Mouse (Mus musculus): Measurements from ENCODE around the gene Kcnt2. TPM values are rescaled to one million over a fixed set of nuclear protein-coding genes. Genes with fewer than 3 reads are reported as not detected.

Gene Kcnt2
- polyA plus RNA-seq (2014; fragmentation: Nextera tagmentation; extraction: Ambion mirVana) = 1.1 and 2.1 TPM in 2 replicates

DNA sequence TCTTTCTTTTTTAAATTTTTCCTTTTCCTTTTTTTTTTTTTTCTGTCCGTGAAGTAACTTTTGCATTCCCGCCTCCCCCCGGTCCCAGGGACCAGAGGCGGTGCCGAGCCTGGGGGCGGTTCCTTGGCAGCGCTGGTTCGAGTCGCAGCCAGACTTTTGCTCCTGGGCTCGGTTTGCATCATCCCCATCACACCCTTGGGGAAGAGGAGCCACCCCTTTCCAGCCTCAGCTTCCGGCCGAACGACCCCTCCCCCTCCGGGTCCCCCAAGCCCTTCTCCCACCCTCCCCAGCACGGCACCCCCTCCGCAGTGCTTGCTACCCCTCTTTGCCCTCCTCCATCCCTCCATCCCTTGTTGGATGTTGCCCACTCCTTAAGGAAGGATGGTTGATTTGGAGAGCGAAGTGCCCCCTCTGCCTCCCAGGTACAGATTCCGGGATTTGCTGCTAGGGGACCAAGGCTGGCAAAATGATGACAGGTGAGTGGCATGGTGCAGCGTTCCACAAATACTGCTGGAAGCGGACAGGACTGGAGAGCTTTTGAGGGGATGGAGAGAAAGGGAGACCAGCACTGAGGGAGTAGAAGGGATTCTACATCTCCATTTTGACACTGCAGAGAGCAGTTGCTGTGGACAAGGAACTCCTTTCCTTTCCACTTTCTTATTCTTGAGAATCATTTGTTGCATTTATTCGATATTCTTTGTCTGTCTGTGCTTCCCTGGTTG, at the start of gene Kcnt2:
Gene Kcnt2, plus strand, starts transcription at position 283 of the 722 bp plus-strand sequence.
- Histone ChIP-seq H3K4me1 (ENCODE audit: control insufficient read depth, insufficient read depth, low read length) (peaks cover 5% of the 10 kb centered on the region; the same call in 1 of the 2 replicates), H3K27me3 (ENCODE audit: control insufficient read depth, insufficient read depth, low read length) (no peaks in the 10 kb centered on the region), H3K4me2 (peak within 1 kb of the TSS; percentile 81), H3K27ac (ENCODE audit: low read depth, low read length) (no peak within 1 kb of the TSS), H3K4me3 (ENCODE audit: low read depth, low read length) (peak within 1 kb of the TSS; percentile 53), H3K9ac (ENCODE audit: low read length) (peak within 1 kb of the TSS; percentile 61), H3K36me3 (ENCODE audit: control insufficient read depth, insufficient read depth, low read length) (no peaks in the 10 kb centered on the region), H3K9me3 (ENCODE audit: control insufficient read depth, low read length) (no peaks in the 10 kb centered on the region)
- DNase-seq (ENCODE audit: low spot score, missing footprints) (peak; percentile 92), ATAC-seq (ENCODE audit: low FRiP score) (peak; percentile 66)
- WGBS = 1% methylated on average over 21 of the region's 21 CpGs

DNA sequence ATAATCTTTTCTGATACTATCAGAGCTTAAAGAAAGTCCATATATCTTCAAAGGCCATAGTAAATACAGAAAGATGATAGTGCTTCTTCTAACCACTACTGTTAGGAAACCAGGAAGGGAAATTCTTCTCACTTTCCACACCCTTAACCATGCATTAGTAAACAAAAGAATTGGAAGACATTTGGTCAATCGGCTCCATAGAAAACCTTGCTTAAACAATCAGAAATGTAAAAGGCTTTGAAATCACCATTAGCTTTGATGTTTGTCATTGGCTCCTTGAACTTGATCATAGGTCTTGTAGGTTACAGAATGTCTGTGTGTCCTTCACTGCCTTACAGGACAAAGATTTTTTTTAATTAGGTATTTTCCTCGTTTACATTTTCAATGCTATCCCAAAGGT, 40.6 kb upstream of the Kcnt2 start:
- H3K9ac ChIP-seq (ENCODE audit: low read length) = no peak overlapping the region
- no peak for ATAC-seq (ENCODE audit: low FRiP score)
- H3K4me2 ChIP-seq = no peak overlapping the region
- H3K9me3 ChIP-seq (ENCODE audit: control insufficient read depth, low read length) = no peaks in the 10 kb centered on the region
- H3K4me1 ChIP-seq (ENCODE audit: control insufficient read depth, insufficient read depth, low read length) = no peaks in the 10 kb centered on the region
- no peak overlapping the region for H3K4me3 ChIP-seq (ENCODE audit: low read depth, low read length)
- 83% methylated on average over 2 of the region's 2 CpGs for WGBS
- H3K27ac ChIP-seq (ENCODE audit: low read depth, low read length) = no peak overlapping the region
- no peaks in the 10 kb centered on the region for H3K36me3 ChIP-seq (ENCODE audit: control insufficient read depth, insufficient read depth, low read length)
- no peaks in the 10 kb centered on the region for H3K27me3 ChIP-seq (ENCODE audit: control insufficient read depth, insufficient read depth, low read length)
- no peak for DNase-seq (ENCODE audit: low spot score, missing footprints)

DNA sequence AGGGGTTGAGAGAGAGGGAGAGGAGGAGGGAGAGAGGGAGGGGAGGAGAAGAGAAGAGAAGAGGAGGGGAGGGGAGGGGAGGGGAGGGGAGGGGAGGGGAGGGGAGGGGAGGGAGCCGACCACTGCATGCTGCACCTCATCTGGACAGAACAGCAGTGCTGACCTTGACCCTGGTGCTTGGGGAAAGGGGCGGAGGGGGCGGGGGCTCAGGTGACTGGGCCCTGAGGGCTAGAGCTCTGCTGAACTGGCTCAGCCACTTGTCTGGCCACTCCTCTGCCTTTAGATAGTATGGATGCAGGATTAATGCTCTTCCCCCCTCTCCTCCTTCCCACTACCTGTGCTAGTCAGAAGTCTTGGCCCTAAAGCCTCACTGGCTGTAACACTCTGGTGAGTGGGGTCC, 20.7 kb upstream of the Kcnt2 start:
- whole genome bisulfite sequencing = no CpG with 5 or more reads among the region's 3 CpGs
- Histone ChIP-seq H3K9me3 (ENCODE audit: control insufficient read depth, low read length) (no peaks in the 10 kb centered on the region), H3K4me1 (ENCODE audit: control insufficient read depth, insufficient read depth, low read length) (no peaks in the 10 kb centered on the region), H3K27ac (ENCODE audit: low read depth, low read length) (no peak overlapping the region), H3K9ac (ENCODE audit: low read length) (no peak overlapping the region), H3K4me2 (no peak overlapping the region), H3K36me3 (ENCODE audit: control insufficient read depth, insufficient read depth, low read length) (no peaks in the 10 kb centered on the region), H3K27me3 (ENCODE audit: control insufficient read depth, insufficient read depth, low read length) (no peaks in the 10 kb centered on the region), H3K4me3 (ENCODE audit: low read depth, low read length) (no peak overlapping the region)
- ATAC-seq (ENCODE audit: low FRiP score) (peak; percentile 27; the same call in 1 of the 2 replicates), DNase-seq (ENCODE audit: low spot score, missing footprints) (no peak)

DNA sequence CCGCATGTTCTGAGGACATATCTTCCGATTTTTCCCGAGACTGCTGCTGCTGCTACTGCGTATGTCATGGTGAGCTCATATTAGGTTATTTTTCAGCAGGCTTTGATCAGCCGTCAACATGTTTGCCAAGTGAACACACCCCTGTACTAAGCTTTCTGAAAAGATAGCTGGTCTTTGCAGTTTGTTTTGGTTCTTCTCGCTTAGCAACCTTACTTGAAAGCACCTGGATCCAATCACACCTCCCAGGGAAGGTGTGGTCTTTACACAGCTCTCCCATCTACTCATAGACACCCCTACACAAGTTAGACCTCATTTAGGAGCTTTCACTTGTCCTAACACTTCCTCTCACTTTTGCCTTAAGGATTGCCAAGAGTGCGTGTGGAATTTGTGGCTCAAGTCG, 19.3 kb upstream of the Kcnt2 start:
- no peaks in the 10 kb centered on the region for H3K36me3 ChIP-seq (ENCODE audit: control insufficient read depth, insufficient read depth, low read length)
- ATAC-seq (ENCODE audit: low FRiP score) = no peak
- WGBS = 83% methylated on average over 8 of the region's 8 CpGs

GRCm38 (mm10) chr1:140245465-140245864, 493 bp upstream of the Kcnt2 start:
- peak; percentile 95 for DNase-seq (ENCODE audit: low spot score, missing footprints)
- H3K27me3 ChIP-seq (ENCODE audit: control insufficient read depth, insufficient read depth, low read length) = no peaks in the 10 kb centered on the region
- WGBS = under 1% methylated on average over 17 of the region's 17 CpGs

More for the DNA sequence above, 19.3 kb upstream of the Kcnt2 start:
- Histone ChIP-seq H3K9me3 (ENCODE audit: control insufficient read depth, low read length) (no peaks in the 10 kb centered on the region), H3K4me1 (ENCODE audit: control insufficient read depth, insufficient read depth, low read length) (no peaks in the 10 kb centered on the region), H3K4me2 (no peak overlapping the region), H3K27me3 (ENCODE audit: control insufficient read depth, insufficient read depth, low read length) (no peaks in the 10 kb centered on the region), H3K9ac (ENCODE audit: low read length) (no peak overlapping the region), H3K4me3 (ENCODE audit: low read depth, low read length) (no peak overlapping the region), H3K27ac (ENCODE audit: low read depth, low read length) (no peak overlapping the region)
- no peak for DNase-seq (ENCODE audit: low spot score, missing footprints)

GRCm38 (mm10) chr1:140264696-140265095, 18.7 kb downstream of the Kcnt2 start:
- no peaks in the 10 kb centered on the region for H3K9me3 ChIP-seq (ENCODE audit: control insufficient read depth, low read length)
- no peaks in the 10 kb centered on the region for H3K36me3 ChIP-seq (ENCODE audit: control insufficient read depth, insufficient read depth, low read length)
- no peak overlapping the region for H3K27ac ChIP-seq (ENCODE audit: low read depth, low read length)
- WGBS = 82% methylated on average over 3 of the region's 3 CpGs
- no peak for DNase-seq (ENCODE audit: low spot score, missing footprints)
- H3K9ac ChIP-seq (ENCODE audit: low read length) = no peak overlapping the region
- no peaks in the 10 kb centered on the region for H3K4me1 ChIP-seq (ENCODE audit: control insufficient read depth, insufficient read depth, low read length)
- no peak overlapping the region for H3K4me2 ChIP-seq
- H3K4me3 ChIP-seq (ENCODE audit: low read depth, low read length) = no peak overlapping the region
- ATAC-seq (ENCODE audit: low FRiP score) = no peak
- no peaks in the 10 kb centered on the region for H3K27me3 ChIP-seq (ENCODE audit: control insufficient read depth, insufficient read depth, low read length)

More at GRCm38 (mm10) chr1:140245465-140245864, 493 bp upstream of the Kcnt2 start:
- peak; percentile 100 for ATAC-seq (ENCODE audit: low FRiP score)
- Histone ChIP-seq H3K36me3 (ENCODE audit: control insufficient read depth, insufficient read depth, low read length) (no peaks in the 10 kb centered on the region), H3K27ac (ENCODE audit: low read depth, low read length) (no peak overlapping the region), H3K9ac (ENCODE audit: low read length) (peak overlapping the region; percentile 61; the same call in 1 of the 2 replicates), H3K4me2 (peak overlapping the region; percentile 81), H3K4me3 (ENCODE audit: low read depth, low read length) (peak overlapping the region; percentile 53), H3K9me3 (ENCODE audit: control insufficient read depth, low read length) (no peaks in the 10 kb centered on the region), H3K4me1 (ENCODE audit: control insufficient read depth, insufficient read depth, low read length) (peaks cover 5% of the 10 kb centered on the region; the same call in 1 of the 2 replicates)

- 86% methylated on average over 5 of the region's 5 CpGs for WGBS
- Histone ChIP-seq H3K36me3 (ENCODE audit: control insufficient read depth, insufficient read depth, low read length) (no peaks in the 10 kb centered on the region), H3K27ac (ENCODE audit: low read depth, low read length) (no peak overlapping the region), H3K27me3 (ENCODE audit: control insufficient read depth, insufficient read depth, low read length) (no peaks in the 10 kb centered on the region), H3K9me3 (ENCODE audit: control insufficient read depth, low read length) (no peaks in the 10 kb centered on the region), H3K9ac (ENCODE audit: low read length) (no peak overlapping the region), H3K4me3 (ENCODE audit: low read depth, low read length) (no peak overlapping the region), H3K4me1 (ENCODE audit: control insufficient read depth, insufficient read depth, low read length) (no peaks in the 10 kb centered on the region), H3K4me2 (no peak overlapping the region)
- ATAC-seq (ENCODE audit: low FRiP score) (no peak), DNase-seq (ENCODE audit: low spot score, missing footprints) (no peak)
Observed at GRCm38 (mm10) chr1:140266047-140266446, 20.1 kb downstream of the Kcnt2 start.

- DNase-seq (ENCODE audit: low spot score, missing footprints) = no peak
- no peaks in the 10 kb centered on the region for H3K9me3 ChIP-seq (ENCODE audit: control insufficient read depth, low read length)
- no peak overlapping the region for H3K4me3 ChIP-seq (ENCODE audit: low read depth, low read length)
- no peak overlapping the region for H3K4me2 ChIP-seq
- no peaks in the 10 kb centered on the region for H3K4me1 ChIP-seq (ENCODE audit: control insufficient read depth, insufficient read depth, low read length)
- H3K9ac ChIP-seq (ENCODE audit: low read length) = no peak overlapping the region
- no peak overlapping the region for H3K27ac ChIP-seq (ENCODE audit: low read depth, low read length)
- no peaks in the 10 kb centered on the region for H3K36me3 ChIP-seq (ENCODE audit: control insufficient read depth, insufficient read depth, low read length)
- no peak for ATAC-seq (ENCODE audit: low FRiP score)
- H3K27me3 ChIP-seq (ENCODE audit: control insufficient read depth, insufficient read depth, low read length) = no peaks in the 10 kb centered on the region
- WGBS = 79% methylated on average over 8 of the region's 8 CpGs
Observed at GRCm38 (mm10) chr1:140266643-140267286, 20.8 kb downstream of the Kcnt2 start.

- Histone ChIP-seq H3K4me2 (no peak overlapping the region), H3K9ac (ENCODE audit: low read length) (no peak overlapping the region), H3K4me3 (ENCODE audit: low read depth, low read length) (no peak overlapping the region), H3K36me3 (ENCODE audit: control insufficient read depth, insufficient read depth, low read length) (no peaks in the 10 kb centered on the region), H3K27me3 (ENCODE audit: control insufficient read depth, insufficient read depth, low read length) (no peaks in the 10 kb centered on the region), H3K27ac (ENCODE audit: low read depth, low read length) (no peak overlapping the region), H3K9me3 (ENCODE audit: control insufficient read depth, low read length) (no peaks in the 10 kb centered on the region), H3K4me1 (ENCODE audit: control insufficient read depth, insufficient read depth, low read length) (no peaks in the 10 kb centered on the region)
- WGBS = 77% methylated on average over 2 of the region's 2 CpGs
- DNase-seq (ENCODE audit: low spot score, missing footprints) (no peak), ATAC-seq (ENCODE audit: low FRiP score) (no peak)
Observed at GRCm38 (mm10) chr1:140267288-140267687, 21.3 kb downstream of the Kcnt2 start.
